ENCODE assay signal across 22 mouse cellular contexts in the genomic region with DNA sequence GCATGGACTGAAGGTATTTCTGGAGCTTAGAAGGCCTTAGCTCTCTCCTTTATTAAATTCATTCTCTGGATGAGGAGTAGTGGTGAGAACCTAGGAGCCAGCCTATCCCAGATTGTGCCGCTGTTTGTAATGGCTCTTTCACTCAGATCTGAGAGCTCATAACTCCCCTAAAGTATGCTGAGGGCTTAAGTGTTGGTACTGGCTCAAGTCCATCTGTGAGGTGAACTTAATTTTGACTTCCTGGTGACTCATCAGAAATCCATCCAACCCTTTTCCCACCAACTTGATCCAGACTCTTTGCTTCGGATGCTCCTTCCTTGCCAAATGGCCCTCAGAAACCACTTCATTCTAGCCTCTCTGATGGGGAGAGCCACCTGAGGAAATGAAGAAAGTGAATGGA.
DNase-seq lines count a peak whose midpoint lies in the region; ATAC-seq and TF ChIP-seq lines count a peak whose summit lies in the region.
"Had no signal": no experiment of that assay in that cellular context is flagged by ENCODE, and none has a peak within 500 bp of the region (broad histone marks: within the 10 kb centered on the region; RNA-seq: fewer than 3 reads in every experiment).

No protein-coding gene starts in this region.

- in situ Hi-C loops in CH12.LX (cut with MboI; ENCODE audit: low pct_ligation_motif_present, low pct_unique_long_range_greater_than_20kb, low sequenced_read_pairs) = no loop called here

- no peak for TF ChIP-seq RAD21 in CH12.LX (IDR thresholded peaks at IDR 0.05; ENCODE audit: low read depth, low read length)

- 0 out of 2 replicates have a peak overlapping the region, but pooled peaks have one; percentile 21 for H3K4me2 ChIP-seq in CH12.LX (ENCODE audit: insufficient read depth, low read depth, poor library complexity, severe bottlenecking)
- H3K4me2 ChIP-seq in neural tube, embryonic 15.5 days = no peak overlapping the region
- H3K4me2 ChIP-seq in forebrain, embryonic 14.5 days (ENCODE audit: low read length) = no peak overlapping the region
- H3K4me2 ChIP-seq: embryonic facial prominence, embryonic 13.5 days; heart, embryonic 13.5 days; hindbrain, embryonic 15.5 days; midbrain, embryonic 13.5 days; neural tube, embryonic 13.5 days had no signal

- DNase-seq in CH12.LX (ENCODE audit: extremely low read depth) = no peak
- DNase-seq in NIH3T3 (ENCODE audit: low read depth) = peak; percentile 80
- peak; percentile 43 for DNase-seq in lung, adult 2 months
- DNase-seq in lung, postnatal 25 days (ENCODE audit: low spot score) = peak; percentile 73
- no peak for DNase-seq in kidney, adult 2 months
- DNase-seq in left cerebral cortex, adult 18-20 months (ENCODE audit: low spot score in 2 of 2) = no peak
- no peak for DNase-seq in forebrain, embryonic 14.5 days (ENCODE audit: low spot score)
- DNase-seq: adrenal gland, adult 8-10 months; cerebellum, postnatal 10 days; heart, postnatal 4 days; left cerebral cortex, postnatal 4 days; spleen, adult 18-20 months had no signal

- no peaks in the 10 kb centered on the region; the same call in 1 of the 2 replicates for H3K79me2 ChIP-seq in CH12.LX (replicated peaks; ENCODE audit: control insufficient read depth, extremely low read depth, insufficient read depth, poor library complexity, severe bottlenecking)

- no peak for ATAC-seq in neural tube, embryonic 15.5 days (ENCODE audit: low FRiP score)
- ATAC-seq in forebrain, embryonic 14.5 days = no peak
- ATAC-seq: CD4-positive, CD25-positive, alpha-beta regulatory T cell, adult 4 months; intestine, embryonic 16.5 days; midbrain, embryonic 13.5 days had no signal

- TF ChIP-seq CTCF in CH12.LX (conservative IDR thresholded peaks at IDR 0.05 in 1 of 2, IDR thresholded peaks at IDR 0.05 in 1 of 2; ENCODE audit: low read depth in 2 of 2, low read length in 2 of 2) = no peak
- TF ChIP-seq CTCF in lung, adult 2 months (IDR thresholded peaks at IDR 0.05; ENCODE audit: insufficient read depth, low read length) = no peak
- no peak for TF ChIP-seq CTCF in kidney, adult 2 months (conservative IDR thresholded peaks at IDR 0.05; ENCODE audit: insufficient read depth, insufficient read length, low read depth, low read length)

- dilution Hi-C loops in CH12.LX (cut with MboI; ENCODE audit: extremely low pct_ligation_motif_present, extremely low pct_unique_long_range_greater_than_20kb, low sequenced_read_pairs) = no loop called here

- peaks cover 3 to 25% of the 10 kb centered on the region in 2 experiments; a peak in 2 of 4 replicates for H3K4me1 ChIP-seq in CH12.LX (ENCODE audit: control insufficient read depth in 1 of 2, insufficient read depth in 2 of 2)
- H3K4me1 ChIP-seq in lung, adult 2 months (ENCODE audit: control insufficient read depth, insufficient read depth, low read length) = peaks cover 4% of the 10 kb centered on the region; the same call in 1 of the 2 replicates
- H3K4me1 ChIP-seq in kidney, adult 2 months (ENCODE audit: control insufficient read depth, insufficient read depth, low read length) = no peaks in the 10 kb centered on the region
- peaks cover 10% of the 10 kb centered on the region for H3K4me1 ChIP-seq in neural tube, embryonic 15.5 days
- no peaks in the 10 kb centered on the region for H3K4me1 ChIP-seq in forebrain, embryonic 14.5 days (ENCODE audit: control insufficient read depth, insufficient read depth, low read length)
- H3K4me1 ChIP-seq: midbrain, embryonic 13.5 days had no signal

- no peaks in the 10 kb centered on the region for H3K27me3 ChIP-seq in CH12.LX (replicated peaks)
- H3K27me3 ChIP-seq in kidney, adult 2 months (replicated peaks; ENCODE audit: control insufficient read depth, insufficient read depth, low read length) = no peaks in the 10 kb centered on the region
- H3K27me3 ChIP-seq in neural tube, embryonic 15.5 days (replicated peaks) = no peaks in the 10 kb centered on the region
- no peaks in the 10 kb centered on the region for H3K27me3 ChIP-seq in forebrain, embryonic 14.5 days (replicated peaks; ENCODE audit: control insufficient read depth, insufficient read depth, low read length)
- H3K27me3 ChIP-seq: embryonic facial prominence, embryonic 13.5 days; heart, embryonic 13.5 days; hindbrain, embryonic 15.5 days; midbrain, embryonic 13.5 days; neural tube, embryonic 13.5 days had no signal

- TF ChIP-seq POLR2A in CH12.LX (IDR thresholded peaks at IDR 0.05; ENCODE audit: low read depth, low read length) = no peak
- no peak for TF ChIP-seq POLR2A in lung, adult 2 months (IDR thresholded peaks at IDR 0.05; ENCODE audit: borderline replicate concordance, extremely low read depth, low read depth, low read length)
- TF ChIP-seq POLR2A in kidney, adult 2 months (IDR thresholded peaks at IDR 0.05; ENCODE audit: low read depth, low read length) = no peak

- peaks cover 0 to 29% of the 10 kb centered on the region in 2 experiments for H3K36me3 ChIP-seq in CH12.LX (replicated peaks in 1 of 2; ENCODE audit: control insufficient read depth in 1 of 2, insufficient read depth in 1 of 2, low read length in 1 of 2)
- H3K36me3 ChIP-seq in kidney, adult 2 months (ENCODE audit: control insufficient read depth, insufficient read depth, low read length) = no peaks in the 10 kb centered on the region
- H3K36me3 ChIP-seq in neural tube, embryonic 15.5 days = no peaks in the 10 kb centered on the region
- no peaks in the 10 kb centered on the region for H3K36me3 ChIP-seq in forebrain, embryonic 14.5 days (ENCODE audit: control insufficient read depth, insufficient read depth, low read length)
- H3K36me3 ChIP-seq: embryonic facial prominence, embryonic 13.5 days; G1E; heart, embryonic 13.5 days; hindbrain, embryonic 15.5 days; midbrain, embryonic 13.5 days; neural tube, embryonic 13.5 days had no signal

- H3K9ac ChIP-seq in CH12.LX (ENCODE audit: insufficient read depth, low read depth) = no peak overlapping the region
- no peak overlapping the region for H3K9ac ChIP-seq in neural tube, embryonic 15.5 days (replicated peaks)
- no peak overlapping the region for H3K9ac ChIP-seq in forebrain, embryonic 14.5 days (ENCODE audit: low read length)
- H3K9ac ChIP-seq: embryonic facial prominence, embryonic 13.5 days; heart, embryonic 13.5 days; hindbrain, embryonic 15.5 days; liver, embryonic 14.5 days; midbrain, embryonic 13.5 days; neural tube, embryonic 13.5 days had no signal

- WGBS in lung, adult 2 months = 54% methylated on average over 2 of the region's 2 CpGs
- WGBS in kidney, adult 2 months = 67% methylated on average over 2 of the region's 2 CpGs
- WGBS in neural tube, embryonic 15.5 days = 94% methylated on average over 2 of the region's 2 CpGs
- WGBS in forebrain, embryonic 14.5 days = 93% methylated on average over 2 of the region's 2 CpGs

- H3K4me3 ChIP-seq in CH12.LX (replicated peaks in 1 of 3; ENCODE audit: low read depth in 2 of 3, low read length in 2 of 3, poor library complexity in 1 of 3) = peak overlapping the region in 1 of 3 experiments; percentile 5
- H3K4me3 ChIP-seq in lung, adult 2 months (replicated peaks; ENCODE audit: extremely low read depth, low read depth, low read length) = no peak overlapping the region
- H3K4me3 ChIP-seq in kidney, adult 2 months (ENCODE audit: insufficient read depth, low read depth, low read length) = no peak overlapping the region
- no peak overlapping the region for H3K4me3 ChIP-seq in neural tube, embryonic 15.5 days (replicated peaks)
- H3K4me3 ChIP-seq in forebrain, embryonic 14.5 days (ENCODE audit: low read depth, low read length) = no peak overlapping the region
- H3K4me3 ChIP-seq: embryonic facial prominence, embryonic 13.5 days; heart, embryonic 13.5 days; hindbrain, embryonic 15.5 days; midbrain, embryonic 13.5 days; neural tube, embryonic 13.5 days had no signal

- no peak for TF ChIP-seq EP300 in CH12.LX (IDR thresholded peaks at IDR 0.05; ENCODE audit: low read length)

- no peak overlapping the region for H3K27ac ChIP-seq in CH12.LX (ENCODE audit: insufficient read depth, low read depth)
- no peak overlapping the region for H3K27ac ChIP-seq in kidney, adult 2 months (ENCODE audit: insufficient read depth, low read depth, low read length)
- H3K27ac ChIP-seq in neural tube, embryonic 15.5 days (replicated peaks) = no peak overlapping the region
- H3K27ac ChIP-seq in forebrain, embryonic 14.5 days (ENCODE audit: low read depth, low read length) = no peak overlapping the region
- H3K27ac ChIP-seq: embryonic facial prominence, embryonic 13.5 days; heart, embryonic 13.5 days; hindbrain, embryonic 15.5 days; liver, embryonic 14.5 days; midbrain, embryonic 13.5 days; neural tube, embryonic 13.5 days had no signal

- H3K9me3 ChIP-seq in CH12.LX (replicated peaks; ENCODE audit: low read length) = no peaks in the 10 kb centered on the region
- H3K9me3 ChIP-seq in neural tube, embryonic 15.5 days (replicated peaks) = no peaks in the 10 kb centered on the region
- no peaks in the 10 kb centered on the region for H3K9me3 ChIP-seq in forebrain, embryonic 14.5 days (replicated peaks; ENCODE audit: control insufficient read depth, low read length)
- H3K9me3 ChIP-seq: embryonic facial prominence, embryonic 13.5 days; G1E; heart, embryonic 13.5 days; hindbrain, embryonic 15.5 days; midbrain, embryonic 13.5 days; neural tube, embryonic 13.5 days had no signal

TF ChIP-seq in CH12.LX, 34 proteins besides CTCF, POLR2A, EP300 and RAD21 (continues in another document):
- no peak for TF ChIP-seq ELF1 (IDR thresholded peaks at IDR 0.05; ENCODE audit: low read depth, low read length)
- no peak for TF ChIP-seq RCOR1 (conservative IDR thresholded peaks at IDR 0.05; ENCODE audit: low read depth, low read length)
- TF ChIP-seq E2F4 (IDR thresholded peaks at IDR 0.05; ENCODE audit: insufficient replicate concordance, low read depth, low read length) = no peak
- no peak for TF ChIP-seq SIN3A (IDR thresholded peaks at IDR 0.05; ENCODE audit: low read length)
- no peak for TF ChIP-seq GABPA (IDR thresholded peaks at IDR 0.05; ENCODE audit: insufficient replicate concordance, low read depth, low read length)
- TF ChIP-seq HCFC1 (IDR thresholded peaks at IDR 0.05; ENCODE audit: low read depth, low read length) = no peak
- TF ChIP-seq TCF12 (IDR thresholded peaks at IDR 0.05; ENCODE audit: low read depth, low read length) = no peak
- TF ChIP-seq USF2 (conservative IDR thresholded peaks at IDR 0.05; ENCODE audit: low read depth, low read length) = no peak
- no peak for TF ChIP-seq CHD1 (IDR thresholded peaks at IDR 0.05; ENCODE audit: low read depth, low read length)
- no peak for TF ChIP-seq MYC (IDR thresholded peaks at IDR 0.05; ENCODE audit: low read depth, low read length)
- TF ChIP-seq UBTF (IDR thresholded peaks at IDR 0.05; ENCODE audit: low read depth, low read length) = no peak
- no peak for TF ChIP-seq JUN (IDR thresholded peaks at IDR 0.05; ENCODE audit: insufficient read depth, low read depth, low read length)
- TF ChIP-seq ZC3H11A (IDR thresholded peaks at IDR 0.05; ENCODE audit: low read depth, low read length) = no peak
- no peak for TF ChIP-seq SMC3 (IDR thresholded peaks at IDR 0.05; ENCODE audit: low read depth, low read length)
- TF ChIP-seq ZNF384 (IDR thresholded peaks at IDR 0.05; ENCODE audit: low read depth, low read length) = no peak
- TF ChIP-seq USF1 (IDR thresholded peaks at IDR 0.05; ENCODE audit: low read depth, low read length) = no peak

Comparison
In these comparisons a context has a peak if more than half of its experiments do, and no peak if none do; other contexts are left out.
1. DNase-seq: peak in NIH3T3 (single experiment), lung, adult 2 months (single experiment) and lung, postnatal 25 days (single experiment); none in CH12.LX (single experiment), kidney, adult 2 months (single experiment), left cerebral cortex, adult 18-20 months (0 of 2) and forebrain, embryonic 14.5 days (single experiment).